Mouse (Mus musculus) gastrocnemius, postnatal 4 days (tissue): Measurements from ENCODE around the gene Sstr1. TPM values are rescaled to one million over a fixed set of nuclear protein-coding genes. Genes with fewer than 3 reads are reported as not detected.

Experiments
- DNase-seq, 2 experiments: peaks; one replicate each; pipeline ENCODE4 v3.0.0; 2021 to 2022; ENCODE audit warnings: low spot score in 2 of 2, mixed read lengths in 2 of 2
- long read RNA-seq, 2 experiments: library from polyadenylated mRNA; stranded (forward); transcript quantifications; one replicate each; pipeline ENCODE4 v2.0.0; 2021
- total RNA-seq, 2 experiments: library from RNA; stranded (reverse); gene quantifications; 2 replicates each; pipeline ENCODE4 v1.2.3; 2021

Gene Sstr1
- total RNA-seq, result under 1 TPM; 0.65 to 0.71 TPM
- long read RNA-seq, experiment 1, result 0 reads
- long read RNA-seq, experiment 2, result 0 reads

DNA sequence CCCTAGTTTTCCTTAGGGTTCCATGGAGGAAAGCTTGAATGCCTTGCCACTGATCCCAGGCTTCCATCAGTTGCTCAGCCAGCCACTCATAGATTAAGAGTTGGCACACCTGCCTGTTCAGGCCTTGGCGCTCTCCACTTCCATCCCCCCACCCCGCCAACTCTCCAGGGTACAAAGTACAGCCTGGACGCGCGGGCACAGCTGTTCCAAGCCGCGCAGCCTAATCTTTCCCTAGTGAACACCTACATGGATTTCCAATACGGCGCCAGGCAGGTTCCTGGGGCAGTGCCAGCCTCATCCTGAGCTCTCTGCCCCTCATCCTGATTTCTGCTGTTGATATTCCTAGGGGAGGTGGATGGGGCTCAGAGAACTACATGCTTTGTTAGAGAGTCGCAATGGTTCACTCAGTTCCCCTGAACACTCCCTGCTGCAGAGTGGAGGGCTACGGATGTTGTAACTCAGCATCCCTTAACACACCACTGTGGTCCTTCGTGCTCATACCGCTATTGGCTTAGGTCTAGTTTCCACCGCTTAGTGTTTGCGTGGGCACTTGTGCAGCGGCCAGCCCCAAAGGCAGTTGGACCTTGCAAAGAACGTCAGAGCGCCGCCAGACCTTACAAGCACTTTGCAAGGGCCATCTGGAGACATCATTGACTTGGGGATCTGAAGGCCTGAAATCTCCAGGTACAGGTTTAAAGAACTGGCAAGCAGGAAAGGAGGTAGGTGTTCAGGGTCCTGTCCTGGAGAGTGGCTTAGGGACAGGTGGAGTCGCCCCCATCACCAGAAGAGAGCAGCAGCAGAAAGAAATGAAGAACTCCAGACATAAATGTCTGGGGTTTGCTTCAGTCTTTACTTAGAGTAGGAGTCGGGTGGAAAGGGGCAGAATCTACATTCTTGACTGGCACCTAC, at the start of gene Sstr1:
Gene Sstr1, plus strand, starts transcription at position 610 of the 909 bp plus-strand sequence.
- DNase-seq, result no peak

DNA sequence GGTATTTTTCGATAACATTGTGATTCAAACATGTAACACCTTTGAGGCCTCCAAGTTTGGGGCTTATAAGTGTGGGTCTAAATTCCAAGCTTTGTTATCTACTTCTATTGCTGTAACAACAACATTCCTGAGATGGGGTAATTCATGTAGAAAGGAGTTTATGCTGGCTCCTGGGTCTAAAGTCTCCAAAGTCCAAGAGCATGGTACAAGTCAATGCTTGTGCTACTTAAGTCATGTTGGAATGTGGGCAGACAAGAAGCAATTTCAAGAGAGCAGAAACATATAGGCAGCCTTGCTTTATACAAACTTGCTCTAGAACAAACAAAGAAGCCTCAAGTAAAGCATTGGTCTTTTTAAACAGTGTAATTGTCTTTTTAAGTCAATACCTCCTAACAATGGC, 12.8 kb upstream of the Sstr1 start:
- no peak for DNase-seq

DNA sequence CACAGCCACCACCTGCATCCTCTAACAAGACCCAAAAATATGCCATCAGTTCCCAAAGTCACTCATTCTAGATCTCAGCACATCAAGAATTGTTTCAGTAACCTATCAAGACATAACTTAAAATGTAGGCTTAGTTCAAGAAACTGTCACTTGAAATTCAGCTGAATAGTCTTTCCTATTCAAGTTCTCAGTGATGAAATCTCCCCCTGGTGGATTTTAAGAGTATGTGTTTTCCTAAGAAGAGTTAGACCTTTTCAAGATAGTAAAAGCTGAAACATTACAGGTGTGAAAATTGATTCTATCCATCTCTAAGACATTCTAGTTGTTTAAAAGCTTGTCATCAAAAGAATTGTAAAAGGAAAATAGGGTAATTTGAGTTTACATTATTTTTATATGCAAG, 10.4 kb upstream of the Sstr1 start:
- no peak for DNase-seq

DNA sequence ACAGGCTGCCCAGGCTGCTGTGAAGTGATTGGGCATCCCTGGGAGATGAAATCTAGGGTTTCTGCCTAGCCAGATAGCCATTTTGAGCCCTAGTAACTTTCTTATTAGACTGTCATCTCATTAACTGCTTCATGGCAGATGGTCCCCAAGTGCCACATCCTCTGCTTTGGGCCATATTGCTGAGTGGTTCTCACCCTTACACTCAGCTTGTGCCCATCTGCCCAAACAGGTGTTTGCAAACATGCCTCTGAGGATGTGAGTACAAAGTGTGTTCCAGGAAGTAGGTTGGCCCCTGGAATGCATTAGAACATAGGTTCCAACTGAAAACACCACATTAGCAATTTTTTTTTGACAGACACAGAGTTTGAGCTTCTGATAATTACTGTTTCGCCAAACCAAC, 3.6 kb upstream of the Sstr1 start:
- DNase-seq, result no peak

DNA sequence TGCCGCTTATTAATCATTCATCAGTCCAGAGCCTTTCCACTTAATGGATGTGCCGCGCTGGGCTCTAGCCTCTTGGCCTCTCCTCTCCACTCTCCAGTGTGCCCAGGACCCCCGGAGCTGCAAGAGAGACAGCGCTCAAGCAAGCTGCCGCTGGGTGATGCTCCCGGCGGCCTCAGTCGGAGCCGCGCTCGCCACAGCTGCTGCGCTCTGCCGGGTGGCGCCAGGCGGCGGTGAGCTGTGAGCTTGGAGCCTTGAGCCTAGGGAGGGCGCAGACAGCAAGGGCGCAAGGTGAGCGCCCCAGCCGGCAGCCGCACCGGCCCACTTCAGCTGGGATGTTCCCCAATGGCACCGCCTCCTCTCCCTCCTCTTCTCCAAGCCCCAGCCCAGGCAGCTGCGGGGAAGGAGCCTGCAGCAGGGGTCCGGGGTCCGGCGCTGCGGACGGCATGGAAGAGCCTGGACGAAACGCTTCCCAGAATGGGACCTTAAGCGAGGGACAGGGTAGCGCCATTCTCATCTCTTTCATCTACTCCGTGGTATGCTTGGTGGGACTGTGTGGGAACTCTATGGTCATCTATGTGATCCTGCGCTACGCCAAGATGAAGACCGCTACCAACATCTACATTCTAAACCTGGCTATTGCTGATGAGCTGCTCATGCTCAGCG, 820 bp downstream of the Sstr1 start:
- peak; percentile 11 to 18 for DNase-seq

DNA sequence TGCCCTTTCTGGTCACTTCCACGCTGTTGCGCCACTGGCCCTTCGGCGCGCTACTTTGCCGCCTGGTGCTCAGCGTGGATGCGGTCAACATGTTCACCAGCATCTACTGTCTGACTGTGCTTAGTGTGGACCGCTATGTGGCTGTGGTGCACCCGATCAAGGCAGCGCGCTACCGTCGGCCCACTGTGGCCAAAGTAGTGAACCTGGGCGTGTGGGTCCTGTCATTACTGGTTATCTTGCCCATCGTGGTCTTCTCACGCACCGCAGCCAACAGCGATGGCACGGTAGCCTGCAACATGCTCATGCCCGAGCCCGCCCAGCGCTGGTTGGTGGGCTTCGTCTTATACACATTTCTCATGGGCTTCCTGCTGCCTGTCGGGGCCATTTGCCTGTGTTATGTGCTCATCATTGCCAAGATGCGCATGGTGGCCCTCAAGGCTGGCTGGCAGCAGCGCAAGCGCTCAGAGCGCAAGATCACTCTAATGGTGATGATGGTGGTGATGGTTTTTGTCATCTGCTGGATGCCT, 1.4 kb downstream of the Sstr1 start:
- peak in 1 of 2 experiments; percentile 10 for DNase-seq

DNA sequence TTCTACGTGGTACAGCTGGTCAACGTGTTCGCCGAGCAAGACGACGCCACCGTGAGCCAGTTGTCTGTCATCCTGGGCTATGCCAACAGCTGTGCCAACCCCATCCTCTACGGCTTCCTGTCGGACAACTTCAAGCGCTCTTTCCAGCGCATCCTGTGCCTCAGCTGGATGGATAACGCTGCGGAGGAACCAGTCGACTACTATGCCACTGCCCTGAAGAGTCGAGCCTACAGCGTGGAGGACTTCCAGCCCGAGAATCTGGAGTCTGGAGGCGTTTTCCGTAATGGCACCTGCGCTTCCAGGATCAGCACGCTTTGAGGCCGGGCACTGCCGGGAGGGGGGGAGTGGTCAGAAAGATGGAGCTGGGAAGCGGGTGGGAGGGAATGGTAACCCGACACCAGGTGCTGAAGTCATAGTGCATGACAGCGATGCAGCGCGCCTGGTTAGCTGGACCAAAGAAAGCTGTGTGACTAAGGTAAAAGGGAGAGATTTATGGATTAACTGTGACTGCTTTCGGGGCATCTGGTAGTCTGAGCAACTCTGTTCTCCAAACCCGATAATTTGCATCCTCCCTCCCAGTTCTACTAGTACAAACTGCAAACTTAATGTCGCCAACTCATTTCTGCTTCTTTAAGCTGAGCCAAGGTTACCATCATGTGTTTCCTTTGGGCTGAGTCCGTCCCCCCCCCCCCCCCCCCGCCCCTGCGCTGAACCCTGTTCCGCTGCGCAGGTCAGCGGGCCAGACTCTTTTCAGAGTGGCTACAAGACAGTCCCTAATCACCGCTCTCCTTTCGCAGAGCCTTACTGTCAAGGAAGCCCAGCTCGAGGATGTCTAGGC, 2.1 kb downstream of the Sstr1 start:
- DNase-seq, result peak in 1 of 2 experiments; percentile 9

DNA sequence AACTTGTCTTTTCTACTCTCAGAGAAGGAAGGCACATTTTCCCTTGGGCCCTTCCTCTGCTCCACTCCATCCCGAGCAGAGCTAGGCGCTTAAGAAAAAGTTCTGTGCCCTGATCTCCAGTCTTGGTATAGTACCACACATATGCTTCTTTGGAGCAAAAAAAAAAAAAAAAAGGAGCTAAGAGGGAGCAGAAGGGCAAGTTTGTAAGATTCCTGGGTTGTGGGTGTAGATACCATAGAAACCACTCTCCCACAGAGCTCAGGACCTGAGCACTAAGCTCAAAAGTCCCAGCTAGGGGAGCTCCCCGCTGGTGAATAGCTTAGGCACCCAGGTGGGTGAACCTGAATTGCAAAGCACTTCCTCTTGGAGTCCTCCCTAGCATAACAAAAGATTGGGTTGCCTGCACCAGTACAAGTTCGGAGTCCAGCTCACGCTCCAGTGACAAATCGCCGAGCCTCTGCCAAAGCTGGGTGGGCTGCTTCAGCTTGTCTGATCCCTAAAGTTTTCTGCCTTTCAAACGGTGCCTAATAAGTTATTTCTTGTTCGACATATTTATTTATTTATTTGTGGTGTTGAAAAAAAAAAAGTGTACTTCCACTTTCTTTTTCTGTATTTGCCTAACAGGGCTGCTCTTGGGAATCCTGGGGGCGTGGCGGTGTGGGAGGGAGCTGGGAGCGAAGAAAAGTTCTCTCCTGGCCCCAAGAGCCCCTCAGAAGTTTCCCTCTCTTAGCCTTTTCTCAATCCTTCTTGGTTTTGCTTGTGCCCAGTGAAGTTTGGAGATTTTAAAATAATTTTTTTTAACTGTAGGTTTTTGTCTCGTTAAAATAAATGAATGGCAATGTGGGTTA, 2.9 kb downstream of the Sstr1 start:
- DNase-seq, result no peak

DNA sequence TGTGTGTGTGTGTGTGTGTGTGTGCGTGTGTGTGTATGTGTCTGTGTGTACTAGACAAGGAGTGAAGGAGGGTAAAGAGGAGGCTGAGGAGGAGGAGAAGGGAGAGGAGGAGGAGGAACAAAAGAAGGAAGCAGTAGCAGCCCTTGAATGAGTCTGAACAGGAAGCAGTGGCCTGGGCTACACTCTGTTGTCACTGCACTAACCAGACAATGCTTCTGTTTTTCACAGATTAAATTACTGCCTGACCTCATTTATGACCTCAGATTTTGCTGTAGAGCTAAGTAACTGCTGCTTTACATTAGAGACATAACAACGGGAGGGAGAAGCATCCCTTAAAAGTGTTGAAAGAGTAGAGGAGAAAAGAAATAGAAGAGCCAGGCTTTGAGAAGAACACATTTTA, 4.6 kb downstream of the Sstr1 start:
- DNase-seq, result no peak

DNA sequence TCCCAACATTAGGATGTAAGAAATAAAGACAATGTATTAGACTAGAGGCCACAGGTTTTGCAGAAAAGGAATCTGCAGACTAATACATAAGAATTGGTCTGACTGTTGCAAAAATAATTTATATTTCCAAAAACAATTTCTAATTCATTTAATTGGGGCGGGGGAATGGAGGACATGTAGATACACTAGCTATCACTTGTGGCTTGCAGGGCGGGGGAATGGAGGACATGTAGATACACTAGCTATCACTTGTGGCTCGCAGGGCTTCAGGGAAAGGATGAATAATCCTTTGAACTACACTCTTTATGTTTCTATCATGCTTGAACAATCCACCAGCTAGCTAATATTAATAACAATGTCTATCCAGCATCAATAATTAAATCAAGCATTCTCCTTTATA, 7.5 kb downstream of the Sstr1 start:
- DNase-seq, result no peak

DNA sequence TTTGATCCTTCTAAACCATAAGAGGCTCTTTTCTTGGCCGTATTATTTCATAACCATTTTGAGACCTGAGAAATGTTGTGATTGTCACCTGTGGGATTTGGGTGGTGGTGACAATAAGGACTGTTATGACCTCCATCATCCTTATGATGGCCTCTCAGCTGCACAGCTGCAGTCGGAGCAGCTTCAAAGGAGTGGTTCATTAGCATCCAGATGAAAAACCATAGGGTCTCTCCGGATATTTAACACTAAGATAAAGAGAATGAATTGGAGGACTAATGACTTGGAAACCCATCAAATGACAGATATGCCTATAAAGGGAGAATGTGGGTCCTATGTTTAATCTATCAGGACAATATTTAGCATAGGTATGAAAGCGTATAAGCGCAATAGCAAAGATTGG, 14.1 kb downstream of the Sstr1 start:
- no peak for DNase-seq

DNA sequence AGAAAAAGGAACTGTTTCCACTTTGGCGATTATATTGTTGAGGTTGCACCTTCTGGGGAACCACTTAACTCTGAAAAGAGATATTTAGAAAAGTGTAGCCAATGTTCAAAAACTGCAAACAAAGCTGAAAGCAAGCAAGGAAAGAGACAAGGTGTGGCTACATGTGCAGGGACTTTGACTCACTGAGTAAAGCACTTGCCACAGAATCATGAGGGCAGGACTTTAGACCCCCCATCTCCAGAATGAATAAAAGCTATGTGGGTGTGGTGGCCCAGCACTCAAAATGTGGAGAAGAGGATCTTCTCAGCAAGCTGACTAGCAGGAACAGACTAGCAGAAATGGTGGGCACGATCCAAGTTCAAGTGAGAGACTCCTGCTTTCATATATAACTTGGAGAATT, 20.9 kb downstream of the Sstr1 start:
- DNase-seq, result no peak

DNA sequence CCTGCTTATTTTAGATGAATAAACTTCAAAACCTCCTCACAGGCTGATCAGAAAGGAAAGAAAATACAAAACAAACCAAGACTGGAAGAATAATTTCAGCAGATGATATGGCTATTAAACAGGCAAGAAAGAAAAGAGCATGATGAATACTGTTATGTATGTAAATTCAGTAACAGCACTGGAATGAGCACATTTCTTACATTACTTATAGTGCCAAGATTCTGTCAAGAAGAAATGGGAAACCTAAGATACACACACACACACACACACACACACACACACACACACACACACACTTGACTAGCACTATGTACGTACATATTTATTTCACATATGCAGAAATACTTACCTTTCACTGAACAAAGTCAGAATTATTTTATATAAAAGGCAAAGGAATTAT, 40.3 kb downstream of the Sstr1 start:
- DNase-seq, result no peak

Other genes starting within 250 kb of the Sstr1 start
- gene Clec14a, start 57.5 kb downstream of the Sstr1 start, total RNA-seq, result 10 to 100 TPM; 18.2 to 19.7 TPM